21 mouse cellular contexts compared by ENCODE assay signal in the genomic region with DNA sequence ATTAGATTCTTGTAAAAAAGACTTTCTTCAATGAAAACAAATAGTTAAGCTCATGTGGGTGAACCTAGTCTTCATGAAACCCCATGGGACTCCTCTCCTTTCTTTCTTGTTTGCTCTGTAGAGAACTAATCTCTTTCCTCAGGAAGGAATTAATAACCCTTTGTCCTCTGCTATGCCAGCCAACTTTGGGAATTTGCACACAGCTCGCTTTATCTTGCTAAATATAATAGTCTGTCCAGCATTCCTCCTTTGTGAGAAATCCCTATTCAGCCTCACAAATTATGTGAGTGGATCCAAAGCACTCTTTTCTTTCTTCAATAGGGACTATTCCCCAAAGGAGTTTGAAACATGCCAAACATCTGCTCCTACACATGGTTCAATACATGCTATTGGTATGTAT.
DNase-seq lines count a peak whose midpoint lies in the region; ATAC-seq and TF ChIP-seq lines count a peak whose summit lies in the region.
"Had no signal": no experiment of that assay in that cellular context is flagged by ENCODE, and none has a peak within 500 bp of the region (broad histone marks: within the 10 kb centered on the region; RNA-seq: fewer than 3 reads in every experiment).

No protein-coding gene starts in this region.

- no peaks in the 10 kb centered on the region for H3K27me3 ChIP-seq in forebrain, embryonic 11.5 days (ENCODE audit: control insufficient read depth, insufficient read depth, low read length)
- no peaks in the 10 kb centered on the region for H3K27me3 ChIP-seq in forebrain, embryonic 16.5 days (replicated peaks; ENCODE audit: control insufficient read depth, insufficient read depth, low read length)
- H3K27me3 ChIP-seq in midbrain, embryonic 11.5 days (ENCODE audit: control insufficient read depth, insufficient read depth, low read length) = peaks cover 2% of the 10 kb centered on the region; the same call in 1 of the 2 replicates
- H3K27me3 ChIP-seq in midbrain, postnatal 0 days (ENCODE audit: insufficient read depth, low read length) = no peaks in the 10 kb centered on the region
- H3K27me3 ChIP-seq in midbrain, embryonic 15.5 days (replicated peaks) = no peaks in the 10 kb centered on the region
- H3K27me3 ChIP-seq in liver, embryonic 12.5 days (replicated peaks) = no peaks in the 10 kb centered on the region
- H3K27me3 ChIP-seq: embryonic facial prominence, embryonic 13.5 days; heart, embryonic 13.5 days; hindbrain, embryonic 12.5 days; intestine, embryonic 15.5 days had no signal

- H3K4me3 ChIP-seq in forebrain, embryonic 11.5 days (ENCODE audit: low read depth, low read length) = no peak overlapping the region
- H3K4me3 ChIP-seq in forebrain, embryonic 16.5 days (replicated peaks; ENCODE audit: low read length) = no peak overlapping the region
- H3K4me3 ChIP-seq in midbrain, embryonic 11.5 days (ENCODE audit: low read depth, low read length) = no peak overlapping the region
- H3K4me3 ChIP-seq in midbrain, postnatal 0 days (ENCODE audit: low read depth, low read length) = no peak overlapping the region
- no peak overlapping the region for H3K4me3 ChIP-seq in midbrain, embryonic 15.5 days
- H3K4me3 ChIP-seq in liver, embryonic 12.5 days = no peak overlapping the region
- H3K4me3 ChIP-seq: embryonic facial prominence, embryonic 13.5 days; heart, embryonic 13.5 days; hindbrain, embryonic 12.5 days; intestine, embryonic 15.5 days had no signal

- TF ChIP-seq CTCF in midbrain, postnatal 0 days (IDR thresholded peaks at IDR 0.05) = no peak
- no peak for TF ChIP-seq CTCF in brain, embryonic 14.5 days (IDR thresholded peaks at IDR 0.05; ENCODE audit: borderline replicate concordance, extremely low read depth, insufficient read depth, insufficient read length)

- H3K9ac ChIP-seq in forebrain, embryonic 11.5 days (ENCODE audit: low read length) = no peak overlapping the region
- no peak overlapping the region for H3K9ac ChIP-seq in forebrain, embryonic 16.5 days (replicated peaks; ENCODE audit: low read depth, low read length)
- no peak overlapping the region for H3K9ac ChIP-seq in midbrain, embryonic 11.5 days (ENCODE audit: low read length)
- no peak overlapping the region for H3K9ac ChIP-seq in midbrain, postnatal 0 days (replicated peaks; ENCODE audit: low read length, poor library complexity, severe bottlenecking)
- no peak overlapping the region for H3K9ac ChIP-seq in midbrain, embryonic 15.5 days
- H3K9ac ChIP-seq in liver, embryonic 12.5 days = no peak overlapping the region
- H3K9ac ChIP-seq: embryonic facial prominence, embryonic 13.5 days; heart, embryonic 13.5 days; hindbrain, embryonic 12.5 days; intestine, embryonic 15.5 days had no signal

- H3K4me2 ChIP-seq in forebrain, embryonic 11.5 days (ENCODE audit: low read depth, low read length, severe bottlenecking) = no peak overlapping the region
- H3K4me2 ChIP-seq in forebrain, embryonic 16.5 days (ENCODE audit: low read length) = no peak overlapping the region
- no peak overlapping the region for H3K4me2 ChIP-seq in midbrain, embryonic 11.5 days
- no peak overlapping the region for H3K4me2 ChIP-seq in midbrain, postnatal 0 days (ENCODE audit: low read depth, low read length, poor library complexity, severe bottlenecking)
- no peak overlapping the region for H3K4me2 ChIP-seq in midbrain, embryonic 15.5 days
- H3K4me2 ChIP-seq in liver, embryonic 12.5 days = no peak overlapping the region
- H3K4me2 ChIP-seq: embryonic facial prominence, embryonic 13.5 days; heart, embryonic 13.5 days; hindbrain, embryonic 12.5 days; intestine, embryonic 15.5 days had no signal

- TF ChIP-seq POLR2A in brain, embryonic 14.5 days (IDR thresholded peaks at IDR 0.05; ENCODE audit: borderline replicate concordance, extremely low read depth, insufficient read depth, insufficient read length, poor library complexity, severe bottlenecking) = no peak

- H3K27ac ChIP-seq in forebrain, embryonic 11.5 days (ENCODE audit: low read depth, low read length) = no peak overlapping the region
- no peak overlapping the region for H3K27ac ChIP-seq in forebrain, embryonic 16.5 days (ENCODE audit: low read length)
- H3K27ac ChIP-seq in midbrain, embryonic 11.5 days (ENCODE audit: low read depth, low read length) = no peak overlapping the region
- no peak overlapping the region for H3K27ac ChIP-seq in midbrain, postnatal 0 days (ENCODE audit: low read depth, low read length)
- H3K27ac ChIP-seq in midbrain, embryonic 15.5 days = no peak overlapping the region
- no peak overlapping the region for H3K27ac ChIP-seq in liver, embryonic 12.5 days
- H3K27ac ChIP-seq: embryonic facial prominence, embryonic 13.5 days; heart, embryonic 13.5 days; hindbrain, embryonic 12.5 days; intestine, embryonic 15.5 days had no signal

- H3K4me1 ChIP-seq in forebrain, embryonic 11.5 days (replicated peaks; ENCODE audit: control insufficient read depth, insufficient read depth, low read length) = no peaks in the 10 kb centered on the region; the same call in 1 of the 2 replicates
- H3K4me1 ChIP-seq in forebrain, embryonic 16.5 days (replicated peaks; ENCODE audit: control insufficient read depth, insufficient read depth, low read length) = no peaks in the 10 kb centered on the region
- peaks cover 2% of the 10 kb centered on the region; the same call in 1 of the 2 replicates for H3K4me1 ChIP-seq in midbrain, embryonic 11.5 days (ENCODE audit: control insufficient read depth, insufficient read depth, low read length)
- H3K4me1 ChIP-seq in midbrain, postnatal 0 days (ENCODE audit: insufficient read depth, low read length) = no peaks in the 10 kb centered on the region
- no peaks in the 10 kb centered on the region for H3K4me1 ChIP-seq in midbrain, embryonic 15.5 days
- H3K4me1 ChIP-seq in liver, embryonic 12.5 days = no peaks in the 10 kb centered on the region
- H3K4me1 ChIP-seq: embryonic facial prominence, embryonic 13.5 days; heart, embryonic 13.5 days; hindbrain, embryonic 12.5 days; intestine, embryonic 15.5 days had no signal

- 15% methylated on average over 1 of the region's 1 CpGs for WGBS in forebrain, embryonic 11.5 days
- WGBS in forebrain, embryonic 16.5 days = 2% methylated on average over 1 of the region's 1 CpGs
- 21% methylated on average over 1 of the region's 1 CpGs for WGBS in midbrain, embryonic 11.5 days
- 26% methylated on average over 1 of the region's 1 CpGs for WGBS in midbrain, postnatal 0 days
- WGBS in midbrain, embryonic 15.5 days = 13% methylated on average over 1 of the region's 1 CpGs
- 59% methylated on average over 1 of the region's 1 CpGs for WGBS in liver, embryonic 12.5 days (ENCODE audit: insufficient replicate concordance)

- peak; percentile 61 for ATAC-seq in forebrain, embryonic 11.5 days (replicated peaks; ENCODE audit: low FRiP score)
- no peak for ATAC-seq in forebrain, embryonic 16.5 days
- peak; percentile 83 for ATAC-seq in midbrain, embryonic 11.5 days (ENCODE audit: low FRiP score)
- ATAC-seq in midbrain, postnatal 0 days (ENCODE audit: low FRiP score) = no peak
- peak; percentile 52; the same call in 1 of the 2 replicates for ATAC-seq in midbrain, embryonic 15.5 days (replicated peaks)
- ATAC-seq in liver, embryonic 12.5 days = no peak
- ATAC-seq: hindbrain, embryonic 16.5 days; intestine, embryonic 15.5 days had no signal

- no peaks in the 10 kb centered on the region for H3K9me3 ChIP-seq in forebrain, embryonic 11.5 days (ENCODE audit: control insufficient read depth, low read length)
- no peaks in the 10 kb centered on the region for H3K9me3 ChIP-seq in forebrain, embryonic 16.5 days (ENCODE audit: control insufficient read depth, low read length)
- H3K9me3 ChIP-seq in midbrain, embryonic 11.5 days (ENCODE audit: control insufficient read depth, low read length) = no peaks in the 10 kb centered on the region
- H3K9me3 ChIP-seq in midbrain, postnatal 0 days (ENCODE audit: low read length) = no peaks in the 10 kb centered on the region
- H3K9me3 ChIP-seq in midbrain, embryonic 15.5 days = no peaks in the 10 kb centered on the region
- H3K9me3 ChIP-seq in liver, embryonic 12.5 days (replicated peaks) = no peaks in the 10 kb centered on the region
- H3K9me3 ChIP-seq: embryonic facial prominence, embryonic 13.5 days; heart, embryonic 13.5 days; hindbrain, embryonic 12.5 days; intestine, embryonic 15.5 days had no signal

- DNase-seq in forebrain, embryonic 11.5 days (ENCODE audit: low spot score) = no peak
- no peak for DNase-seq in midbrain, embryonic 11.5 days (ENCODE audit: low spot score, missing footprints)
- DNase-seq in midbrain, postnatal 0 days (ENCODE audit: low spot score) = no peak
- peak; percentile 51 for DNase-seq in brain, embryonic 14.5 days (ENCODE audit: low read depth)
- DNase-seq: adrenal gland, adult 8-10 months; adrenal gland, postnatal 36 days; cerebellum, adult 11 months; cerebellum, adult 9-10 months; cerebellum, postnatal 25 days; gastrocnemius, postnatal 36 days; heart, adult 11 months; heart, postnatal 36 days; kidney, adult 18-20 months had no signal

- H3K36me3 ChIP-seq in forebrain, embryonic 11.5 days (ENCODE audit: control insufficient read depth, insufficient read depth, low read length) = no peaks in the 10 kb centered on the region
- no peaks in the 10 kb centered on the region for H3K36me3 ChIP-seq in forebrain, embryonic 16.5 days (ENCODE audit: control insufficient read depth, insufficient read depth)
- no peaks in the 10 kb centered on the region for H3K36me3 ChIP-seq in midbrain, embryonic 11.5 days (ENCODE audit: control insufficient read depth, insufficient read depth, low read length)
- no peaks in the 10 kb centered on the region for H3K36me3 ChIP-seq in midbrain, postnatal 0 days (ENCODE audit: insufficient read depth, low read length)
- no peaks in the 10 kb centered on the region for H3K36me3 ChIP-seq in midbrain, embryonic 15.5 days (replicated peaks)
- no peaks in the 10 kb centered on the region for H3K36me3 ChIP-seq in liver, embryonic 12.5 days
- H3K36me3 ChIP-seq: embryonic facial prominence, embryonic 13.5 days; heart, embryonic 13.5 days; hindbrain, embryonic 12.5 days; intestine, embryonic 15.5 days had no signal

Comparison
In these comparisons a context has a peak if more than half of its experiments do, and no peak if none do; other contexts are left out.
1. ATAC-seq: peak in forebrain, embryonic 11.5 days (single experiment), midbrain, embryonic 11.5 days (single experiment) and midbrain, embryonic 15.5 days (single experiment); none in forebrain, embryonic 16.5 days (single experiment), midbrain, postnatal 0 days (single experiment) and liver, embryonic 12.5 days (single experiment).